Mouse (Mus musculus) kidney, postnatal 0 days (tissue): Measurements from ENCODE around the gene Gm3248. TPM values are rescaled to one million over a fixed set of nuclear protein-coding genes. Genes with fewer than 3 reads are reported as not detected.
A peak's percentile ranks its signal among the peaks of the same experiment; 100 is the strongest.
"Not testable (repeated sequence)": the region's sequence is repeated elsewhere in the genome, so short reads cannot be mapped to it uniquely, and the experiment has no call there.

Experiments
- ATAC-seq: fragments of 200-750 bp; cut with Nextera tagmentation; replicated peaks from 2 replicates; pipeline ENCODE4 v1.8.0; 2017; ENCODE audit warnings: low read depth, moderate number of reproducible peaks, moderate TSS enrichment, moderate library complexity; ENCODE audit not compliant: low FRiP score
- DNase-seq: peaks from one replicate; pipeline ENCODE4 v3.0.0-alpha.2; 2016; ENCODE audit warnings: low spot score
- H3K27ac ChIP-seq: fragments of 300-500 bp; sonication (generic); 2 replicates; pipeline ENCODE4 v1.5.1; 2014; ENCODE audit warnings: mild to moderate bottlenecking
- H3K27me3 ChIP-seq: fragments of 300-500 bp; sonication (generic); 2 replicates; pipeline ENCODE4 v1.6.1; 2014; ENCODE audit warnings: low read length, mixed read lengths; ENCODE audit not compliant: insufficient read depth
- H3K36me3 ChIP-seq: fragments of 300-500 bp; sonication (generic); 2 replicates; pipeline ENCODE4 v1.6.1; 2014; ENCODE audit warnings: low read length, mixed read lengths; ENCODE audit not compliant: insufficient read depth
- H3K4me1 ChIP-seq: fragments of 300-500 bp; sonication (generic); replicated peaks from 2 replicates; pipeline ENCODE4 v1.6.1; 2014; ENCODE audit warnings: antibody characterized with exemption, low read length, mixed read lengths; ENCODE audit not compliant: insufficient read depth
- H3K4me2 ChIP-seq: fragments of 300-500 bp; sonication (generic); 2 replicates; pipeline ENCODE4 v1.6.1; 2014; ENCODE audit warnings: mild to moderate bottlenecking, low read length, moderate library complexity, mixed read lengths
- H3K4me3 ChIP-seq: fragments of 300-500 bp; sonication (generic); replicated peaks from 2 replicates; pipeline ENCODE4 v1.5.1; 2014; ENCODE audit warnings: low read depth, low read length
- H3K9ac ChIP-seq: fragments of 300-500 bp; sonication (generic); 2 replicates; pipeline ENCODE4 v1.6.1; 2014; ENCODE audit warnings: low read depth, low read length
- H3K9me3 ChIP-seq: fragments of 300-500 bp; sonication (generic); replicated peaks from 2 replicates; pipeline ENCODE4 v1.6.1; 2016; ENCODE audit warnings: low read length, inconsistent platforms, mixed read lengths
- CTCF ChIP-seq: IDR thresholded peaks from 2 replicates; pipeline ENCODE4 v1.5.1; 2016; ENCODE audit warnings: antibody characterized with exemption, low read depth, mild to moderate bottlenecking, moderate library complexity
- whole genome bisulfite sequencing: fragments of 180-500 bp; shearing (Covaris S2); extraction: QIAGEN DNeasy Blood & Tissue Kit; methylation state at CpG from one replicate; pipeline ENCODE4 v1.1.7; 2014; 5-methylcytosine and 5-hydroxymethylcytosine counted together
- polyA plus RNA-seq: library from polyadenylated mRNA; unstranded; fragments of >200 nt; fragmentation: Nextera tagmentation; extraction: Ambion mirVana; gene quantifications from 2 replicates; pipeline ENCODE4 v1.2.1, GENCODE M21; 2015

The Gm3248 gene
- polyA plus RNA-seq, result 0.20 and 0.25 TPM in 2 replicates

GRCm38 (mm10) chr14:5961635-5962034, at the start of gene Gm3248:
Gene Gm3248 (minus strand): TSS chr14:5961745.
- DNase-seq, result peak; percentile 16
- Histone ChIP-seq H3K4me2 (peak within 1 kb of the TSS; percentile 65), H3K4me3 (peak within 1 kb of the TSS; percentile 26)
- H3K27me3 ChIP-seq, H3K4me1 ChIP-seq, H3K9me3 ChIP-seq, ATAC-seq, H3K36me3 ChIP-seq, H3K27ac ChIP-seq, H3K9ac ChIP-seq: not testable (repeated sequence)
- 3% methylated on average over 14 of the region's 23 CpGs for WGBS

- H3K4me3 ChIP-seq, H3K9me3 ChIP-seq, H3K27ac ChIP-seq, H3K4me2 ChIP-seq, ATAC-seq, H3K4me1 ChIP-seq, H3K27me3 ChIP-seq, H3K36me3 ChIP-seq, H3K9ac ChIP-seq, DNase-seq: not testable (repeated sequence)
- 77% methylated on average over 3 of the region's 7 CpGs for WGBS
These were observed 25.6 kb upstream of the Gm3248 start for GRCm38 (mm10) chr14:5987136-5987535.

GRCm38 (mm10) chr14:5979037-5979436, 17.5 kb upstream of the Gm3248 start, which contains the start of gene Gm3453:
Gene Gm3453 (minus strand): TSS chr14:5979137.
- H3K9ac ChIP-seq, H3K4me1 ChIP-seq: not testable (repeated sequence)

GRCm38 (mm10) chr14:5962441-5962840, 896 bp upstream of the Gm3248 start:
- H3K9me3 ChIP-seq, H3K4me1 ChIP-seq, H3K27me3 ChIP-seq, H3K4me3 ChIP-seq, H3K27ac ChIP-seq, ATAC-seq, DNase-seq, H3K4me2 ChIP-seq, H3K9ac ChIP-seq, H3K36me3 ChIP-seq: not testable (repeated sequence)
- WGBS, result 40% methylated on average over 4 of the region's 4 CpGs

More at GRCm38 (mm10) chr14:5979037-5979436, 17.5 kb upstream of the Gm3248 start, which contains the start of gene Gm3453:
- not testable (repeated sequence) for H3K36me3 ChIP-seq, DNase-seq, H3K27ac ChIP-seq, H3K9me3 ChIP-seq, H3K4me3 ChIP-seq, H3K4me2 ChIP-seq, H3K27me3 ChIP-seq, ATAC-seq
- WGBS, result 67% methylated on average over 2 of the region's 2 CpGs

GRCm38 (mm10) chr14:5961102-5961501, 443 bp downstream of the Gm3248 start:
- peak; percentile 1 for DNase-seq
- H3K27me3 ChIP-seq, ATAC-seq, H3K4me1 ChIP-seq, H3K36me3 ChIP-seq, H3K27ac ChIP-seq, H3K9me3 ChIP-seq, H3K9ac ChIP-seq: not testable (repeated sequence)
- under 1% methylated on average over 19 of the region's 24 CpGs for WGBS
- Histone ChIP-seq H3K4me2 (peak overlapping the region; percentile 65), H3K4me3 (peak overlapping the region; percentile 26)

- H3K36me3 ChIP-seq, H3K4me3 ChIP-seq, H3K27ac ChIP-seq, H3K4me1 ChIP-seq, H3K27me3 ChIP-seq, H3K9me3 ChIP-seq, H3K9ac ChIP-seq, DNase-seq, H3K4me2 ChIP-seq, ATAC-seq: not testable (repeated sequence)
- WGBS, result 0% methylated on average over 3 of the region's 10 CpGs
- peak; percentile 33 for TF ChIP-seq CTCF
These were observed 1.1 kb downstream of the Gm3248 start for GRCm38 (mm10) chr14:5960479-5960878.

- H3K4me1 ChIP-seq, H3K4me3 ChIP-seq, H3K27ac ChIP-seq, ATAC-seq, H3K36me3 ChIP-seq, DNase-seq, H3K9me3 ChIP-seq, H3K4me2 ChIP-seq, H3K27me3 ChIP-seq, H3K9ac ChIP-seq: not testable (repeated sequence)
- WGBS, result 71% methylated on average over 7 of the region's 7 CpGs
These were observed 38.3 kb downstream of the Gm3248 start for GRCm38 (mm10) chr14:5923276-5923675.

- H3K9me3 ChIP-seq, H3K27ac ChIP-seq, DNase-seq, H3K4me3 ChIP-seq, H3K4me1 ChIP-seq, H3K27me3 ChIP-seq, ATAC-seq, H3K4me2 ChIP-seq, H3K9ac ChIP-seq, H3K36me3 ChIP-seq: not testable (repeated sequence)
- 69% methylated on average over 4 of the region's 4 CpGs for WGBS
These were observed 43.1 kb downstream of the Gm3248 start for GRCm38 (mm10) chr14:5918330-5918942.

GRCm38 (mm10) chr14:5913701-5914100, 47.8 kb downstream of the Gm3248 start:
- not testable (repeated sequence) for H3K4me1 ChIP-seq, H3K9me3 ChIP-seq, DNase-seq, H3K36me3 ChIP-seq, H3K9ac ChIP-seq, H3K4me2 ChIP-seq, H3K27ac ChIP-seq, H3K27me3 ChIP-seq, ATAC-seq, H3K4me3 ChIP-seq
- 86% methylated on average over 2 of the region's 2 CpGs for WGBS
